Mouse (Mus musculus): ENCODE measurements at regions not wholly inside any gene's neighbourhood (a gene's known extent, or its start where the extent isn't known, plus 50 kb on each side); places are given as distances from the start of the nearest gene placed in this dataset.

GRCm38 (mm10) chrX:53974732-53975544 is 177.4 kb upstream of the Xlr start:
- TF ChIP-seq MAFK (IDR thresholded peaks at IDR 0.05; ENCODE audit: insufficient read depth, low read depth, low read length): no peak
- no peak for TF ChIP-seq ZNF384 (IDR thresholded peaks at IDR 0.05; ENCODE audit: low read depth, low read length)
- TF ChIP-seq CHD2 (IDR thresholded peaks at IDR 0.05; ENCODE audit: low read depth, low read length): no peak

Measured in ES-E14 (cell line).